28 mouse cellular contexts compared by ENCODE assay signal in the genomic region with DNA sequence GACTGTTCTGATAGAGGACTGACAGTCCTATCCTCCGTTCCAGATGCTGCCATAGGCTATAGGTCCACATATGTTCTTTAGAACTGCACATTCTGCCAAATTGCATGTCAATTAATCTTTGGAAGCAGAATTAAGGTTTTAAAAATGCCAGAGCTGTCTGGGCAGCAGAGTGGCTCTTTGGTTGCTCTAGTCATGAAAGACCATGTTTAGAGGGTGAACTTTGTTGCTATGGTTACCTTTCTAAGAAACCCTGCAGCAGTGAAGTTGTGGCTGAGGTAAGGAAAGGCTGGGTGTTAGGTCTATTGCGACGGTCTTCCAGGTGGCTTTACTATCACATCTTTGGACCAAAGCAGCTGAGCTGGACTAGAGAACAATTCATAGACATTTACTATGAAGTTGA.
DNase-seq lines count a peak whose midpoint lies in the region; ATAC-seq and TF ChIP-seq lines count a peak whose summit lies in the region.
"Had no signal": no experiment of that assay in that cellular context is flagged by ENCODE, and none has a peak within 500 bp of the region (broad histone marks: within the 10 kb centered on the region; RNA-seq: fewer than 3 reads in every experiment).

No protein-coding gene starts in this region.

- H3K27me3 ChIP-seq in forebrain, postnatal 0 days (ENCODE audit: insufficient read depth, low read length), result no peaks in the 10 kb centered on the region
- H3K27me3 ChIP-seq in forebrain, embryonic 16.5 days (replicated peaks; ENCODE audit: control insufficient read depth, insufficient read depth, low read length), result no peaks in the 10 kb centered on the region
- H3K27me3 ChIP-seq in neural tube, embryonic 12.5 days (replicated peaks), result no peaks in the 10 kb centered on the region
- H3K27me3 ChIP-seq: embryonic facial prominence, embryonic 15.5 days; heart, embryonic 15.5 days; limb, embryonic 15.5 days had no signal

- no peak overlapping the region for H3K4me2 ChIP-seq in forebrain, postnatal 0 days (ENCODE audit: low read depth)
- no peak overlapping the region for H3K4me2 ChIP-seq in forebrain, embryonic 16.5 days (ENCODE audit: low read length)
- H3K4me2 ChIP-seq in neural tube, embryonic 12.5 days (replicated peaks), result no peak overlapping the region
- H3K4me2 ChIP-seq: embryonic facial prominence, embryonic 15.5 days; heart, embryonic 15.5 days; limb, embryonic 15.5 days; lung, embryonic 14.5 days; midbrain, embryonic 12.5 days had no signal

- H3K36me3 ChIP-seq in forebrain, postnatal 0 days (ENCODE audit: insufficient read depth), result no peaks in the 10 kb centered on the region
- no peaks in the 10 kb centered on the region for H3K36me3 ChIP-seq in forebrain, embryonic 16.5 days (ENCODE audit: control insufficient read depth, insufficient read depth)
- H3K36me3 ChIP-seq in neural tube, embryonic 12.5 days, result no peaks in the 10 kb centered on the region
- H3K36me3 ChIP-seq: embryonic facial prominence, embryonic 15.5 days; heart, embryonic 15.5 days; limb, embryonic 15.5 days; midbrain, embryonic 12.5 days had no signal

- H3K9ac ChIP-seq in forebrain, postnatal 0 days, result no peak overlapping the region
- H3K9ac ChIP-seq in forebrain, embryonic 16.5 days (replicated peaks; ENCODE audit: low read depth, low read length), result no peak overlapping the region
- no peak overlapping the region for H3K9ac ChIP-seq in neural tube, embryonic 12.5 days
- H3K9ac ChIP-seq: embryonic facial prominence, embryonic 15.5 days; heart, embryonic 15.5 days; limb, embryonic 15.5 days; liver, embryonic 14.5 days; lung, embryonic 14.5 days; midbrain, embryonic 12.5 days had no signal

- no peak for DNase-seq in forebrain, postnatal 0 days
- no peak for DNase-seq in neural tube, embryonic 10.5 days (ENCODE audit: extremely low spot score, low spot score)
- DNase-seq in mesoderm, embryonic 11.5 days (ENCODE audit: low read depth, low spot score), result peak; percentile 27
- DNase-seq in retina, embryonic 14.5 days (ENCODE audit: low spot score), result no peak
- DNase-seq: adrenal gland, adult 8-10 months; B cell, adult 2 months; cerebellum, adult 18-20 months; cerebellum, postnatal 14 days; heart, postnatal 36 days; kidney, adult 2 months; layer of hippocampus, adult 9-11 months; left cerebral cortex, postnatal 4 days; lung, embryonic 14.5 days; lung, postnatal 36 days; right cerebral cortex, adult 18-20 months; right cerebral cortex, postnatal 4 days; thymus, postnatal 14 days had no signal

- 0 out of 2 replicates have a peak, but pooled peaks have one; percentile 36 for ATAC-seq in forebrain, postnatal 0 days
- no peak for ATAC-seq in forebrain, embryonic 16.5 days
- peak; percentile 48 for ATAC-seq in neural tube, embryonic 12.5 days (ENCODE audit: low FRiP score, low read depth)
- no peak for ATAC-seq in megakaryocyte, adult 5-6 weeks (ENCODE audit: poor library complexity, severe bottlenecking)
- ATAC-seq: activated CD4-positive, CD25-positive, alpha-beta regulatory T cell, adult 4 months; inflammation-experienced regulatory T-cells, adult 6 months had no signal

- no peak overlapping the region for H3K4me3 ChIP-seq in forebrain, postnatal 0 days (ENCODE audit: low read depth, low read length)
- H3K4me3 ChIP-seq in forebrain, embryonic 16.5 days (replicated peaks; ENCODE audit: low read length), result no peak overlapping the region
- no peak overlapping the region for H3K4me3 ChIP-seq in neural tube, embryonic 12.5 days
- H3K4me3 ChIP-seq: embryonic facial prominence, embryonic 15.5 days; heart, embryonic 15.5 days; limb, embryonic 15.5 days; midbrain, embryonic 12.5 days had no signal

- TF ChIP-seq CTCF in forebrain, postnatal 0 days (IDR thresholded peaks at IDR 0.05; ENCODE audit: low read depth), result no peak

- H3K27ac ChIP-seq in forebrain, postnatal 0 days (ENCODE audit: low read depth, low read length), result no peak overlapping the region
- no peak overlapping the region for H3K27ac ChIP-seq in forebrain, embryonic 16.5 days (ENCODE audit: low read length)
- no peak overlapping the region for H3K27ac ChIP-seq in neural tube, embryonic 12.5 days
- H3K27ac ChIP-seq: embryonic facial prominence, embryonic 15.5 days; heart, embryonic 15.5 days; kidney, postnatal 0 days; limb, embryonic 15.5 days; liver, embryonic 14.5 days; midbrain, embryonic 12.5 days had no signal

- 0 out of 2 replicates have a peak, but pooled peaks cover 2% of the 10 kb centered on the region for H3K4me1 ChIP-seq in forebrain, postnatal 0 days (ENCODE audit: insufficient read depth)
- H3K4me1 ChIP-seq in forebrain, embryonic 16.5 days (replicated peaks; ENCODE audit: control insufficient read depth, insufficient read depth, low read length), result peaks cover 8% of the 10 kb centered on the region
- H3K4me1 ChIP-seq in neural tube, embryonic 12.5 days, result 0 out of 2 replicates have a peak, but pooled peaks cover 5% of the 10 kb centered on the region

- no peaks in the 10 kb centered on the region for H3K9me3 ChIP-seq in forebrain, postnatal 0 days (ENCODE audit: low read length)
- H3K9me3 ChIP-seq in forebrain, embryonic 16.5 days (ENCODE audit: control insufficient read depth, low read length), result no peaks in the 10 kb centered on the region
- H3K9me3 ChIP-seq in neural tube, embryonic 12.5 days, result no peaks in the 10 kb centered on the region
- H3K9me3 ChIP-seq: embryonic facial prominence, embryonic 15.5 days; heart, embryonic 15.5 days; limb, embryonic 15.5 days; midbrain, embryonic 12.5 days had no signal

- 19% methylated on average over 3 of the region's 3 CpGs for WGBS in forebrain, postnatal 0 days
- 12% methylated on average over 3 of the region's 3 CpGs for WGBS in forebrain, embryonic 16.5 days
- WGBS in neural tube, embryonic 12.5 days, result 14% methylated on average over 3 of the region's 3 CpGs

Comparison
In these comparisons a context has a peak if more than half of its experiments do, and no peak if none do; other contexts are left out.
1. ATAC-seq: peak in forebrain, postnatal 0 days (single experiment) and neural tube, embryonic 12.5 days (single experiment); none in forebrain, embryonic 16.5 days (single experiment) and megakaryocyte, adult 5-6 weeks (single experiment).